Mouse (Mus musculus): ENCODE measurements around the gene Atp5d.

Atp5d gene

GRCm38 (mm10) chr10:80139975-80140665 lies 1.7 kb downstream of the Atp5d start:
- in situ Hi-C loops (cut with MboI, MseI), result no loop called here

DNA sequence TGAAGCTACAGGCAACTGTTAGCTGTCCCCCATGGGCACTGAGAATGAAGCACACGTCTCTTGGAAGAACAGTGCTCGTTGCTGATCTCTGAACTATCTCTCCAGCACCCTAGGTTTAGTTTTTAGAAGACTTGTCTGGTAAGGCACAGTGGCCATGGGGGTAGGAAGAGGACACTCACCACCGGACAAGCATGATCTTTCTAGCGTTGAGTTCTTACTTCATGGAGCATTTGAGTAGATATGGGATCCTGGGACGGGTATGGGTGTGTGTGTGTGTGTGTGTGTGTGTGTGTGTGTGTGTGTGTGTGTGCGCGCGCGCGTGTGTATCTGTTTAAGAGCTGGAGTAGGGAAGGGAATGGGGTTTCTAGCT lies 2.2 kb downstream of the Atp5d start, which contains the start of gene Cbarp:
Gene Cbarp, minus strand, starts transcription at position 170 of the 370 bp plus-strand sequence.
- in situ Hi-C loops (cut with MboI, MseI), result no loop called here

DNA sequence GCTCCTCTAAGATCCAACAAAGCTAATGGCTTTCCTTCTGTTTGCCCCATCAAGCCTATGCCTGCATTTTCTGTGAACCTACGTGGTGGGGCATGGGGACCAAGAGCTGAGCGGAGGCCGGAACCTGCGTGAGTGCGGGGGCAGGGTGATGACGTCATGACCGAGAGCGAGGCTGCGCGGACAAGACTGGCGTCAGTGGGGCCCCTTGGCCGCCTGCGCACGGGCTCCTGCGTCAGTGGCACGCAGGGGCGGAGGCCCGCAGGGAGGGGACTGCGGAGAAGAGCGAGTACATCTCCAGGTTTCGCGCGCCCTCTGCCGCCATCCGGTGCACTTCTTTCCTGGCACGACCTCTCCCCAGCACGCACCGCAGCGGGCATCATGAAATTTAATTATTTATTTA lies 2.8 kb downstream of the Atp5d start:
- in situ Hi-C loops (cut with MboI, MseI), result no loop called here

- in situ Hi-C loops (cut with MboI, MseI), result no loop called here
These were observed 3.5 kb downstream of the Atp5d start for GRCm38 (mm10) chr10:80141786-80142529.

GRCm38 (mm10) chr10:80142530-80142925 lies 4.1 kb downstream of the Atp5d start:
- in situ Hi-C loops (cut with MboI, MseI), result no loop called here

- in situ Hi-C loops (cut with MboI, MseI), result no loop called here
These were observed 5.2 kb downstream of the Atp5d start for GRCm38 (mm10) chr10:80143664-80144063.

DNA sequence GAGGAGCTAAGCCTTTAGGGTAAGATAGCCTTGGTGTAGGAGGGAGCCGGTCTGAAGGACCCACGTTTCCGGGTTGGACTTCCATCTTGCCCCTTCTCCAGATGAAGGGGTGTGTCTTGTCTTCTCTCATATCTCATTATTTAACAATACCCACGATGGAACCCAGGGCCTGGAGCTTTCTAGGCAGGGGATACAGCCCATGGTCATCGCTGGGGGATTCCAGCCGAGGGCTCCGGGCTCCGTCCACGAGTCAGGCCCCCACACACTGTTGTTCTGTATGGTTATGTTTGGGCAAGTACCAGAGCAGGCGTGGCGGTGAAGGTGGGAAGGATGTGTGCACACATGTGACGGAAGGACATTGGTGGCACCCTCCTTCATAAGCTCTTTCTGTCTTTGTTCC lies 5.7 kb downstream of the Atp5d start:
- in situ Hi-C loops (cut with MboI, MseI), result no loop called here

DNA sequence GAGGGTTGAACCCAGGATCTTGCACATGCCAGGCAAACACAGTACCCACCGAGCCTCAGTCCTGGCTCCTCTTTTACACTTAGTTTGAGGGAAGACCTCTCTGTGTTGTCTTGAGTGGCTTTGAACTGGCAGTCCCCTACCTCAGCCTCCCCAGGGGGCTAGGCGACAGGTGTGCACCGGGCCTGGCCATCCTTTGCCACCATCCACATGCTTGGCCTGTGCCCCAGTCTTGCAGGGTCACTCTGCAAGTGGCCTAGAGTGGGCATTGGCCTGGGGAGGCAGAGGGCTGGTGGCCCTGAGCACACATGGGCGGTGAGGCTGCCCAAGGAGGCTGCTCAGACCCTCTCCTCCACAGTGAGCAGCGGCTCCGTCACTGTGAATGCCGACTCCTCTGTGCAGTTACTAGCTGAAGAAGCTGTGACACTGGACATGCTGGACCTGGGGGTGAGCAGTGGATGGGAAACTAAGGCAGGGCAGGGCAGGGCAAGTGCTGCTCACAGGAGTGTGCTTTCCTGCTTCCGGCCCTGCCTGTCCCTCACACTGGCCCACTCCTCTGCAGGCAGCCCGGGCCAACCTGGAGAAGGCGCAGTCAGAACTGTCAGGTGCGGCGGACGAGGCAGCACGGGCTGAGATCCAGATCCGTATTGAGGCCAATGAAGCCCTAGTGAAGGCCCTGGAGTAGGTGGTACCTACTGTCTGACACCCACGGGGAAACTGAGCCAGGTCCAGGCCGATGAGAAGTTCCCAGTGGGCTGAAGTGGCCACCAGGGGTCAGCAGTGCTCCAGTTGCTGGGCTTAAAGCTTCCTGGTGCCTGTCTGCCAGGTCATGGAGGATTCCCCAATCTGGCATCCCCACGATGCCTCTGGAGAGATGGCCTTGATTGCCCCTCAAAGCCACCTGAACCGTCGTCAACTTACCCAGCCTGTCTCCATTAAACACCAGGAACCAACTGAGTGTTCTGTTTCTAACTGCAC lies 6.7 kb downstream of the Atp5d start:
- in situ Hi-C loops (cut with MboI, MseI), result no loop called here

GRCm38 (mm10) chr10:80145896-80146295 lies 7.5 kb downstream of the Atp5d start:
- in situ Hi-C loops (cut with MboI, MseI), result no loop called here

DNA sequence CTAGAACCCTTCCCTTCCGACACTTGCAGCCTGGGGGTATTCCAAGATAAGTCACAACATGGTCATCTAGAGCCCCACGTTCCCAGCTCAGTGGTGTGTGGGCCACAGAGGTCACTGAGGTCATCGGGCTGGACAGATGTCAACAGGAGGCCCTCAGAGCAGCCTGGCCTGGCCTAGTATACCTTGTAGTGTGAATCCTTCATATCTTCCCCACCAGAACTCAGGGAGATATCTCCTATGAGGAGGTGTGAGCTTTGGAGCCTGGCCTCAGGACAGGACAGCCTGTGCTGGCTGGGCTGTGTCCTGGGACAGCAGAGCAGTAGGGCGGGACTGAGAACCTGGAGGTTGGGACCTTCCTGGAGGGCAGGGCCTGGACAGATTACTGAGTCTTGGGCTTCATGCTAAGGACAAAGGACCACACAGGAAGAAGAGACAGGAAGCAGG lies 8.2 kb downstream of the Atp5d start:
- in situ Hi-C loops (cut with MboI, MseI), result no loop called here

GRCm38 (mm10) chr10:80147146-80147718 lies 8.8 kb downstream of the Atp5d start:
- in situ Hi-C loops (cut with MboI, MseI), result no loop called here

- in situ Hi-C loops (cut with MboI, MseI), result no loop called here
These were observed 9.5 kb downstream of the Atp5d start, which contains the start of gene Midn for GRCm38 (mm10) chr10:80147719-80148601. Midn (plus strand) TSS chr10:80148272.

- in situ Hi-C loops (cut with MboI, MseI), result no loop called here
These were observed 10.3 kb downstream of the Atp5d start for GRCm38 (mm10) chr10:80148610-80149290.

DNA sequence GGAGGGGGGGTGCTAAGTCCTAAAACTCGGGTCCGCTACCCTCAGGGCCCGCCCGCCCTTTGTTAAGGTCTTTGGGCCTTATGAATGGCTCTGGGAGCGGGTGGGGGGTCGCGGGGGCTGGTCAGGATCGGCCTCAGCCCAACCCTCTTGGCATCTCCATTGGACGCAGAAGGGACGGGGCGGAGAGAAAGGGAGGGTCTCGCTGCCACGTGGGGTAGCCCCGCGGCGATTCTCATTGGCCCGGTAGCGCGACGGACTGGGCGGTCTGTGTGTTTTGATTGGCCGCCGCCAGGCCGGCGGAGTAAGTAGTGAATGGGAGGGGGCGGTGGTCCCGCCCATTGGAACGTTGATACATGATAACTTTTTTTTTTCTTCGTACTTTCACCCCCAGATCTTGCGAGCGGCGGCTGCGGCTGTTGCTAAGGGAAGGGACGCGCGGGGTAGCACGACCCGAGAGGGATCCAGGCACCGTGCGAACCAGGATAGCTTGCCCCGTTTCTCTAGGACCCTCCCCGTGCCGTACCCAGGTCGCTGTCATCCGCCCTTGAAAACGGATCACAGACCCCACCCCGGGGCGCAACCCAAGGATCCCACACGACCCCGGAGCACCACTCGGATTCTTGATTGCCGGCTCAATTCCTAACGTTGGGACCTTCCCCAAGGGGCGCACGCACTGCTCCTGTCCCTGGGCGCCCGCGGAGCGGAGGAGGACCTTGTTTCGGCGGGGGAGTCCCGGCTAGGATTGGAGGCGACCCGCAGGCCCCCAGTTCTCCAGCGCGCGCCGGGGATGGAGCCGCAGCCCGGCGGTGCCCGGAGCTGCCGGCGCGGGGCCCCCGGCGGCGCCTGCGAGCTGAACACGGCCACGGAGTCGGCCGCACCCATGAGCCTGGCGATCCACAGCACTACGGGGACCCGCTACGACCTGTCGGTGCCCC lies 11.1 kb downstream of the Atp5d start:
- in situ Hi-C loops (cut with MboI, MseI), result no loop called here

GRCm38 (mm10) chr10:80150226-80151210 lies 12.1 kb downstream of the Atp5d start:
- in situ Hi-C loops (cut with MboI, MseI), result no loop called here

GRCm38 (mm10) chr10:80151211-80152034 lies 13.0 kb downstream of the Atp5d start:
- in situ Hi-C loops (cut with MboI, MseI), result no loop called here

All from T-helper 1 cell (primary cell).